Mouse (Mus musculus) stomach, embryonic 14.5 days (tissue): ENCODE measurements around the gene 4632433K11Rik. TPM values are rescaled to one million over a fixed set of nuclear protein-coding genes. Genes with fewer than 3 reads are reported as not detected.
"Not testable (repeated sequence)": the region's sequence is repeated elsewhere in the genome, so short reads cannot be mapped to it uniquely, and the experiment has no call there.

Experiments
- ATAC-seq: fragments of 200-750 bp; cut with Nextera tagmentation; 2 replicates; pipeline ENCODE4 v1.8.0; 2017; ENCODE audit warnings: low read depth, moderate TSS enrichment; ENCODE audit not compliant: insufficient number of reproducible peaks, insufficient read depth, low FRiP score
- H3K27ac ChIP-seq: fragments of 300-500 bp; sonication (generic); 2 replicates; pipeline ENCODE4 v1.5.1; 2014; ENCODE audit warnings: mild to moderate bottlenecking, low read length, moderate library complexity, mixed read lengths
- H3K27me3 ChIP-seq: fragments of 300-500 bp; sonication (generic); 2 replicates; pipeline ENCODE4 v1.6.1; 2014; ENCODE audit warnings: low read length, control low read depth, mixed read lengths; ENCODE audit not compliant: control insufficient read depth, insufficient read depth
- H3K36me3 ChIP-seq: fragments of 300-500 bp; sonication (generic); 2 replicates; pipeline ENCODE4 v1.6.1; 2014; ENCODE audit warnings: mild to moderate bottlenecking, control low read depth, low read length, moderate library complexity, mixed read lengths; ENCODE audit not compliant: control insufficient read depth, insufficient read depth
- H3K4me1 ChIP-seq: fragments of 300-500 bp; sonication (generic); 2 replicates; pipeline ENCODE4 v1.6.1; 2014; ENCODE audit warnings: low read length, control low read depth, mixed read lengths; ENCODE audit not compliant: control insufficient read depth, insufficient read depth
- H3K4me2 ChIP-seq: fragments of 300-500 bp; sonication (generic); replicated peaks from 2 replicates; pipeline ENCODE4 v1.6.1; 2014; ENCODE audit warnings: low read depth, low read length, control low read depth
- H3K4me3 ChIP-seq: fragments of 300-500 bp; sonication (generic); 2 replicates; pipeline ENCODE4 v1.5.1; 2014; ENCODE audit warnings: low read depth, low read length, control low read depth
- H3K9ac ChIP-seq: fragments of 300-500 bp; sonication (generic); replicated peaks from 2 replicates; pipeline ENCODE4 v1.6.1; 2014; ENCODE audit warnings: low read depth, mild to moderate bottlenecking, control low read depth, low read length, moderate library complexity, mixed read lengths
- H3K9me3 ChIP-seq: fragments of 300-500 bp; sonication (generic); 2 replicates; pipeline ENCODE4 v1.6.1; 2016; ENCODE audit warnings: low read depth, low read length, control low read depth; ENCODE audit not compliant: control insufficient read depth
- WGBS: fragments of 180-500 bp; shearing (Covaris S2); extraction: QIAGEN DNeasy Blood & Tissue Kit; methylation state at CpG from one replicate; pipeline ENCODE4 v1.1.7; 2014; 5-methylcytosine and 5-hydroxymethylcytosine counted together
- polyA plus RNA-seq: library from polyadenylated mRNA; unstranded; fragments of >200 nt; fragmentation: Nextera tagmentation; extraction: Ambion mirVana; gene quantifications from 2 replicates; pipeline ENCODE4 v1.2.1, GENCODE M21; 2014

The 4632433K11Rik gene
- polyA plus RNA-seq, 1 experiment from 2014 or later: not detected

GRCm38 (mm10) chr7:4999876-5000275 is 34.0 kb upstream of the 4632433K11Rik start:
- H3K4me1 ChIP-seq: no peaks in the 10 kb centered on the region; the same call in 1 of the 2 replicates
- 0 out of 2 replicates have a peak, but pooled peaks cover 2% of the 10 kb centered on the region for H3K9me3 ChIP-seq
- no peaks in the 10 kb centered on the region for H3K27me3 ChIP-seq
- H3K27ac ChIP-seq: no peak overlapping the region
- H3K36me3 ChIP-seq: no peaks in the 10 kb centered on the region
- WGBS: 75% methylated on average over 2 of the region's 2 CpGs
- no peak for ATAC-seq
- H3K4me2 ChIP-seq: no peak overlapping the region
- H3K4me3 ChIP-seq: no peak overlapping the region
- no peak overlapping the region for H3K9ac ChIP-seq

- H3K27me3 ChIP-seq, H3K9me3 ChIP-seq, H3K4me3 ChIP-seq, ATAC-seq, H3K4me1 ChIP-seq, H3K4me2 ChIP-seq, H3K9ac ChIP-seq, H3K36me3 ChIP-seq, H3K27ac ChIP-seq: not testable (repeated sequence)
- 72% methylated on average over 8 of the region's 8 CpGs for WGBS
Observed at GRCm38 (mm10) chr7:5002876-5003275, 31.0 kb upstream of the 4632433K11Rik start.

- Histone ChIP-seq H3K4me3 (no peak overlapping the region), H3K36me3 (peaks cover 56% of the 10 kb centered on the region), H3K4me1 (peaks cover 2% of the 10 kb centered on the region), H3K9ac (no peak overlapping the region), H3K27ac (no peak overlapping the region), H3K9me3 (0 out of 2 replicates have a peak, but pooled peaks cover 1% of the 10 kb centered on the region), H3K27me3 (no peaks in the 10 kb centered on the region), H3K4me2 (no peak overlapping the region)
- no peak for ATAC-seq
- 97% methylated on average over 26 of the region's 26 CpGs for WGBS
Observed at GRCm38 (mm10) chr7:5008229-5008628, 25.7 kb upstream of the 4632433K11Rik start.

GRCm38 (mm10) chr7:5012681-5013513 is 21.0 kb upstream of the 4632433K11Rik start:
- peaks cover 5% of the 10 kb centered on the region for H3K4me1 ChIP-seq
- no peak for ATAC-seq
- no peaks in the 10 kb centered on the region for H3K9me3 ChIP-seq
- H3K36me3 ChIP-seq: peaks cover 51% of the 10 kb centered on the region
- WGBS: 85% methylated on average over 27 of the region's 27 CpGs
- H3K27me3 ChIP-seq: no peaks in the 10 kb centered on the region
- no peak overlapping the region for H3K9ac ChIP-seq
- H3K27ac ChIP-seq: no peak overlapping the region
- no peak overlapping the region; the same call in 1 of the 2 replicates for H3K4me3 ChIP-seq
- H3K4me2 ChIP-seq: peak overlapping the region; percentile 46; the same call in 1 of the 2 replicates

- Histone ChIP-seq H3K4me1 (peaks cover 8% of the 10 kb centered on the region), H3K27ac (peak within 1 kb of the TSS; percentile 99), H3K9me3 (no peaks in the 10 kb centered on the region), H3K4me2 (peak within 1 kb of the TSS; percentile 49), H3K9ac (peak within 1 kb of the TSS; percentile 67), H3K27me3 (no peaks in the 10 kb centered on the region), H3K36me3 (peaks cover 35% of the 10 kb centered on the region), H3K4me3 (peak within 1 kb of the TSS; percentile 63)
- peak; percentile 80 for ATAC-seq
- under 1% methylated on average over 42 of the region's 42 CpGs for WGBS
Observed at GRCm38 (mm10) chr7:5014251-5015117, 19.4 kb upstream of the 4632433K11Rik start, which contains the start of the genes Zfp524 and Fiz1. Zfp524 (plus strand) TSS chr7:5014415. Fiz1 (minus strand) TSS chr7:5014697.

GRCm38 (mm10) chr7:5015118-5016001 is 18.6 kb upstream of the 4632433K11Rik start, which contains the start of gene Gm44973:
Gm44973 (plus strand) TSS chr7:5015496.
- H3K36me3 ChIP-seq: peaks cover 26% of the 10 kb centered on the region
- WGBS: under 1% methylated on average over 52 of the region's 76 CpGs
- peak within 1 kb of the TSS; percentile 99 for H3K27ac ChIP-seq
- peak within 1 kb of the TSS; percentile 49 for H3K4me2 ChIP-seq
- peaks cover 10% of the 10 kb centered on the region for H3K4me1 ChIP-seq
- no peaks in the 10 kb centered on the region for H3K9me3 ChIP-seq
- peak within 1 kb of the TSS; percentile 63 for H3K4me3 ChIP-seq
- H3K9ac ChIP-seq: peak within 1 kb of the TSS; percentile 67
- peak; percentile 73 for ATAC-seq
- no peaks in the 10 kb centered on the region for H3K27me3 ChIP-seq

- peaks cover 10% of the 10 kb centered on the region for H3K4me1 ChIP-seq
- WGBS: 59% methylated on average over 3 of the region's 3 CpGs
- peaks cover 21% of the 10 kb centered on the region for H3K36me3 ChIP-seq
- no peaks in the 10 kb centered on the region for H3K27me3 ChIP-seq
- peak overlapping the region; percentile 49 for H3K4me2 ChIP-seq
- H3K4me3 ChIP-seq: peak overlapping the region; percentile 63
- no peak for ATAC-seq
- H3K9ac ChIP-seq: peak overlapping the region; percentile 53
- H3K27ac ChIP-seq: peak overlapping the region; percentile 99
- no peaks in the 10 kb centered on the region for H3K9me3 ChIP-seq
Observed at GRCm38 (mm10) chr7:5016057-5016456, 17.9 kb upstream of the 4632433K11Rik start.
